Mouse (Mus musculus) heart, embryonic 14.5 days (tissue): ENCODE results near the gene Pde4b. TPM values are rescaled to one million over a fixed set of nuclear protein-coding genes. Genes with fewer than 3 reads are reported as not detected.

ENCODE experiments used
- ATAC-seq: fragments of 200-750 bp; cut with Nextera tagmentation; 2 replicates; pipeline ENCODE4 v1.8.0; 2017; ENCODE audit warnings: low read depth, moderate TSS enrichment; ENCODE audit not compliant: insufficient number of reproducible peaks, insufficient read depth, low FRiP score
- H3K27ac ChIP-seq, 2 experiments: fragments of 200-500 bp in 1 of 2; fragments of 300-500 bp in 1 of 2; sonication (generic) in 1 of 2; replicated peaks in 1 of 2; 2 replicates each; pipeline ENCODE4 v1.5.1; 2012 to 2014; ENCODE audit warnings: low read depth in 2 of 2, low read length in 2 of 2, control low read depth in 1 of 2, mild to moderate bottlenecking in 1 of 2, mixed read lengths in 1 of 2; ENCODE audit not compliant: control insufficient read depth in 1 of 2, insufficient read depth in 1 of 2
- H3K27me3 ChIP-seq: fragments of 300-500 bp; sonication (generic); 2 replicates; pipeline ENCODE4 v1.6.1; 2014; ENCODE audit warnings: mild to moderate bottlenecking, low read length, control low read depth; ENCODE audit not compliant: control insufficient read depth, insufficient read depth
- H3K36me3 ChIP-seq: fragments of 300-500 bp; sonication (generic); 2 replicates; pipeline ENCODE4 v1.6.1; 2014; ENCODE audit warnings: mild to moderate bottlenecking, control low read depth, low read length, mixed read lengths; ENCODE audit not compliant: control insufficient read depth, insufficient read depth
- H3K4me1 ChIP-seq, 2 experiments: fragments of 200-500 bp in 1 of 2; fragments of 300-500 bp in 1 of 2; sonication (generic) in 1 of 2; 2 replicates each; pipeline ENCODE4 v1.6.1; 2012 to 2014; ENCODE audit warnings: low read length in 2 of 2, control low read depth in 1 of 2, mixed read lengths in 1 of 2; ENCODE audit not compliant: control insufficient read depth in 2 of 2, insufficient read depth in 2 of 2
- H3K4me2 ChIP-seq: fragments of 300-500 bp; sonication (generic); 2 replicates; pipeline ENCODE4 v1.6.1; 2014; ENCODE audit warnings: mild to moderate bottlenecking, low read length
- H3K4me3 ChIP-seq, 2 experiments: fragments of 200-500 bp in 1 of 2; fragments of 300-500 bp in 1 of 2; sonication (generic) in 1 of 2; 2 replicates each; pipeline ENCODE4 v1.5.1; 2012 to 2014; ENCODE audit warnings: low read length in 2 of 2, mild to moderate bottlenecking in 2 of 2, control low read depth in 1 of 2, low read depth in 1 of 2, moderate library complexity in 1 of 2; ENCODE audit not compliant: control insufficient read depth in 1 of 2, insufficient read depth in 1 of 2
- H3K9ac ChIP-seq: fragments of 300-500 bp; sonication (generic); 2 replicates; pipeline ENCODE4 v1.6.1; 2014; ENCODE audit warnings: mild to moderate bottlenecking, low read length
- H3K9me3 ChIP-seq: fragments of 300-500 bp; sonication (generic); 2 replicates; pipeline ENCODE4 v1.6.1; 2016; ENCODE audit warnings: low read length, control low read depth; ENCODE audit not compliant: control insufficient read depth
- WGBS: fragments of 180-500 bp; shearing (Covaris S2); extraction: QIAGEN DNeasy Blood & Tissue Kit; methylation state at CpG from one replicate; pipeline ENCODE4 v1.1.7; 2014; 5-methylcytosine and 5-hydroxymethylcytosine counted together
- polyA plus RNA-seq: library from polyadenylated mRNA; unstranded; fragments of >200 nt; fragmentation: Nextera tagmentation; extraction: Ambion mirVana; gene quantifications from 2 replicates; pipeline ENCODE4 v1.2.1, GENCODE M21; 2014

Gene Pde4b
- polyA plus RNA-seq, 1 experiment from 2014 or later, result 30.5 TPM

DNA sequence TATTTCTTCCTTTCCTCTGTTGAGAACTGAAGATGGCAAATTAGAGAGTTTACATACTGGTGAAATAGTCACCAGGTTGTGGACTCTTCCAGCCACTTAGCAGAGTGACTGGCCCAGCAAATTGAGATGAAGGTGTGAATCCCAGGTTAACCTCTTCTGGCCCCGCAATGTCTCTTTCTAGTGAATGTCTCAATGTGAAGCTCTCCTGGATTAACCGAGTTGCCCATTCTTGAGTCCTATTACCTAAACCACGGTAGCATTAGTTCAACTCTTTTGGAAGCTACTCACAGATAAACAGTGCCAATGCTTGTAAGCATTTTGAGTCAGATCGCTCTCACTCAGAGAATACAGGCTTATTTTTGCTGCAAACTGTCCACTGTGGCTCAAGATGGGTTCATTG, 491.7 kb downstream of the Pde4b start:
- no peak for ATAC-seq
- Histone ChIP-seq H3K9ac (no peak overlapping the region), H3K36me3 (no peaks in the 10 kb centered on the region), H3K9me3 (no peaks in the 10 kb centered on the region), H3K27me3 (no peaks in the 10 kb centered on the region), H3K27ac (no peak overlapping the region), H3K4me2 (no peak overlapping the region), H3K4me3 (no peak overlapping the region), H3K4me1 (peaks cover 7 to 19% of the 10 kb centered on the region in 2 experiments)
- 90% methylated on average over 4 of the region's 4 CpGs for WGBS

DNA sequence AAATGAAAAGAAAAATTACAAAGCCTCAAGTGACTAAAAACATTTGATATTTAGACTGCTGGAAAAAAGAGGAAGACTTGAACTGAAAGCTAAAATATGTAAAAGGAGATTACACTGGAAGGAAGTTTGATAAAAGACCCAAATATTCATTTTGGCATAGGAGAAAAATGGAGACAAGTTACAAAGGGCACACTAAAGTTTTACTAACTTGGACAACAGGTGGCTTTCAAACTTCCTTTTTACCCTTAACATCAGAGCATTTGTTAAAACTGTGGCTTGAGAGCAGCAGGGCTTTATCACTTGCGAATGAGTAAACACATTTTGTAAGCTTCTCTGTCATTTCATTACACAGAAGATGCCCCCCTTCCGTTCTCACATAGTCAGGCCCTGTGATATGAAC, 492.4 kb downstream of the Pde4b start:
- no peak overlapping the region for H3K27ac ChIP-seq
- ATAC-seq, result no peak

DNA sequence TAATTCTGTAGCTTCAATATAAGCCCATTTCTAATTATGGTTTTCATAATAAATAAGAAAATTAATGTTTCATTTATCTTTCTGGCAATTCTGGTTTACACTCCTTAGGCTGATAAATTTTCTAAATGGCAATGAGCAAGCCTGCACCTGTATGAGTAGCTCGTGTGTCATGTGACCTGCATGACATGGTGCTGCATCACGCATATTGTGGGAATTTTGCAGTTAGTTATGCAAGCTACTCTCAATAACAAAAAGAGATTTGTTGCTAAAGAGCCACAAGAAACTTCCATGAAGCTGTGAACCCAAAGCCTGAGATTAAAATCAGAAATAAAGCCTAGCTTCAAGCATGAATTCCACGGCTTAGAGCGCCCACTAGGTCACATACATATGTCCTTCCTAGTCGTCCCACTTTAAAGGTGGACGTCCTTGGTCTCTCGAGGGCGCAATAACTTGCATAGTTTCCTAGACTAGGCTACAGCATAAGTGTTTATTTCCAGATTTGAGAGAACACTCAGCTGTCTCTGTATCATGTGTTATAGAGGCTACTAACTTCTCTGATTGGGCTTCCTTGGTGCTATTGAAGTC, 494.9 kb downstream of the Pde4b start:
- Histone ChIP-seq H3K4me2 (no peak overlapping the region), H3K36me3 (no peaks in the 10 kb centered on the region), H3K27ac (no peak overlapping the region), H3K4me1 (peaks cover 7 to 17% of the 10 kb centered on the region in 2 experiments; a peak in 3 of 4 replicates), H3K4me3 (no peak overlapping the region), H3K27me3 (no peaks in the 10 kb centered on the region), H3K9ac (no peak overlapping the region), H3K9me3 (no peaks in the 10 kb centered on the region)
- ATAC-seq, result no peak
- 83% methylated on average over 8 of the region's 8 CpGs for WGBS

More for the DNA sequence above, 492.4 kb downstream of the Pde4b start:
- Histone ChIP-seq H3K36me3 (no peaks in the 10 kb centered on the region), H3K4me1 (peaks cover 6 to 18% of the 10 kb centered on the region in 2 experiments; a peak in 3 of 4 replicates), H3K9ac (no peak overlapping the region), H3K4me3 (no peak overlapping the region), H3K9me3 (no peaks in the 10 kb centered on the region), H3K27me3 (no peaks in the 10 kb centered on the region), H3K4me2 (no peak overlapping the region)
- WGBS, result 69% methylated on average over 2 of the region's 2 CpGs

DNA sequence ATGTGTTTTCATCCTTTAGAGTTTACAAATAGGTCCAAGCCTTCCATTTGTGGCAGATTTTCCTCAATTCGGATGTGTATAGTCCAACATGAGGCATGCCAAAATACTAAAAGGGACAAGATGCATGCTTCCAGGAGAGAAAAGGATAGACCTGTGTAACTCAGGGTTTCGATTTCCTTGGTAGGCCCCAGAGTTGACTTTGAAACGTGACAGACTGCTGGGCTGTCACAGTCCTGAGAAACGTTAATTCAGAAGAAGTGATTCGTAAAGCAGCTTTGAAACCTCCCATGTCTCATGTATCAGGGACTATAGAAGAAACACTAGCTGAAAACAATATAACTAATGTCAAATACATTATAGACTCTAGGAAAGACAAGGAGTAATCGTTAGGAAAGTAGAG, 495.6 kb downstream of the Pde4b start:
- no peak overlapping the region for H3K4me2 ChIP-seq
- no peak for ATAC-seq
- H3K27me3 ChIP-seq, result no peaks in the 10 kb centered on the region
- H3K27ac ChIP-seq, result no peak overlapping the region
- no peak overlapping the region for H3K9ac ChIP-seq
- 75% methylated on average over 6 of the region's 6 CpGs for WGBS
- no peaks in the 10 kb centered on the region for H3K9me3 ChIP-seq
- no peak overlapping the region for H3K4me3 ChIP-seq
- H3K36me3 ChIP-seq, result no peaks in the 10 kb centered on the region
- H3K4me1 ChIP-seq, result peaks cover 7 to 12% of the 10 kb centered on the region in 2 experiments; a peak in 3 of 4 replicates

DNA sequence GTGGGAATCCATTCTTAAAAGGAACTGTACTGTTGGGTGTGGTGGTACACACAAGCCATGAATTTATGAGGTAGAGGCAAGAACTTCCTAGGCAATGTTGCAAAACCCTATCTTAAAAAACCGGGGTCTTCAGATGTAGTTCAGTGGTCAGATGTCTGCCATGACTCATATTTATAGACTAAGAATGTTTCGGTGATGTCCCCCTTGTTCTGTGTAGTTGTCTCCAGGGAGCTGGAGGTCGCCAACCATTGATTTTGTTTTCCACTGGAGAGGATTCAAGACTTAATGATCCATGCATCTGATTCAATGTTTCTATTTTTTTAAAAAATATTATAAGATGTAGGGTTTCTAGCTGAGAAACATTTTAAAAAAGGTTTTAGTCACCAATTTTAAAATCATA, 496.1 kb downstream of the Pde4b start:
- Histone ChIP-seq H3K4me3 (no peak overlapping the region), H3K27ac (no peak overlapping the region), H3K9me3 (no peaks in the 10 kb centered on the region), H3K4me1 (peaks cover 7 to 14% of the 10 kb centered on the region in 2 experiments; a peak in 3 of 4 replicates), H3K36me3 (no peaks in the 10 kb centered on the region), H3K4me2 (no peak overlapping the region), H3K27me3 (no peaks in the 10 kb centered on the region), H3K9ac (no peak overlapping the region)
- WGBS, result 87% methylated on average over 3 of the region's 3 CpGs
- ATAC-seq, result no peak

DNA sequence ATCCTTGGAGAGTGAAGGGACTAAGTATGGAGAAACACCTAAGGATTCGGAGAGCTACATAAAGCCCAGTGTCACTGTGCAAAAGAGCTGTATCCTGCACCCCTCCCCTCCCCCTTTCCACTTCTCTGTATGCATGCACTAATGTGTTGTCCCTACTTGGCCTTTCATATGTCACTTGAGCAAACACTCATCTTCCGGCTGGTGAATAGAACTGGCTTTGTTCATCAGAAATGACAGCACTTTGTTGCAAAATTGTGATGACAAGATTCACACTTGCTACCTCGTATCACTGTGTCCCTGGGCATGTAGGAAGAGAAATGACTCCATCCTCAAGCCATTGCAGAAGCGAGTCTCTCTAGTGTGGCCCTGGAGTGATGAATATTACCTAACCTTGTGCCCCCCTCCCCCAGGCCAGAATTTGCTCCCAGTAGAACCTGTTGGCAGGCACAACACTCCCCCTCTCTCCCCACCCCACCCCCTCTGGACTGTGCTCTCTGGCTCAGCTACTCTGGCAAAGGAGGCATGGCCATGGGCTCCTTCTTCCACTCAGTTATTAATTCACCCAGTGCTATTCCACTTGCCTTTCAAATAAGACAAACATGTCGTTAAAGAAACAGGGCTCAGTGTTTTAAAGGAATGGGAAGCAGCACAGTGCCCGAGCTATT, 497.4 kb downstream of the Pde4b start:
- no peaks in the 10 kb centered on the region for H3K36me3 ChIP-seq
- H3K4me2 ChIP-seq, result no peak overlapping the region
- no peaks in the 10 kb centered on the region for H3K27me3 ChIP-seq
- no peak overlapping the region for H3K4me3 ChIP-seq
- 46% methylated on average over 6 of the region's 6 CpGs for WGBS
- H3K27ac ChIP-seq, result peak overlapping the region; percentile 37 to 49; a peak in 2 of 4 replicates
- peaks cover 11 to 26% of the 10 kb centered on the region in 2 experiments for H3K4me1 ChIP-seq
- no peak for ATAC-seq
- H3K9ac ChIP-seq, result no peak overlapping the region
- H3K9me3 ChIP-seq, result no peaks in the 10 kb centered on the region

DNA sequence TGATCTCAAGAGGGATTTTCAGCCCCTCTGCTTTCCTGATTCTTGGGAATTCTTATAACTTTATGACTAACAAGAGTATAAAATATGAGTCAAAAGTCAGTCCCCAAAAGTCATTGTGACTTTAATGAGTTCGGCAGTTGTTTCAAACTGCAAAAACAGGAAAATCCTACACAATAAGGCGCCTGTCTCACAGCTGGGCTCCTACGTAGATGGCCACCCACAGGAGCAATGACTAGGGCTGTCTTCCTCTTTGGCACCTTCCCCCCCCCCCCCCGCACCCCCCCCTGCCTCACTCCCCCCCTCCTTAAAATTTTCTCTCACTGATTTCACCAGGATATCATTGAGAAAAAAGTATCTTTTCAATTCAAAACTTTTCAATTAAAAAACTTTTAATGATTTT, 498.2 kb downstream of the Pde4b start:
- no peak overlapping the region for H3K27ac ChIP-seq
- no peak overlapping the region for H3K4me3 ChIP-seq
- no peaks in the 10 kb centered on the region for H3K9me3 ChIP-seq
- H3K9ac ChIP-seq, result no peak overlapping the region
- peaks cover 12 to 26% of the 10 kb centered on the region in 2 experiments for H3K4me1 ChIP-seq
- H3K27me3 ChIP-seq, result no peaks in the 10 kb centered on the region
- no peaks in the 10 kb centered on the region for H3K36me3 ChIP-seq
- H3K4me2 ChIP-seq, result no peak overlapping the region
- 75% methylated on average over 3 of the region's 4 CpGs for WGBS
- no peak for ATAC-seq
